ENCODE assay signal across 8 mouse cellular contexts in the genomic region with DNA sequence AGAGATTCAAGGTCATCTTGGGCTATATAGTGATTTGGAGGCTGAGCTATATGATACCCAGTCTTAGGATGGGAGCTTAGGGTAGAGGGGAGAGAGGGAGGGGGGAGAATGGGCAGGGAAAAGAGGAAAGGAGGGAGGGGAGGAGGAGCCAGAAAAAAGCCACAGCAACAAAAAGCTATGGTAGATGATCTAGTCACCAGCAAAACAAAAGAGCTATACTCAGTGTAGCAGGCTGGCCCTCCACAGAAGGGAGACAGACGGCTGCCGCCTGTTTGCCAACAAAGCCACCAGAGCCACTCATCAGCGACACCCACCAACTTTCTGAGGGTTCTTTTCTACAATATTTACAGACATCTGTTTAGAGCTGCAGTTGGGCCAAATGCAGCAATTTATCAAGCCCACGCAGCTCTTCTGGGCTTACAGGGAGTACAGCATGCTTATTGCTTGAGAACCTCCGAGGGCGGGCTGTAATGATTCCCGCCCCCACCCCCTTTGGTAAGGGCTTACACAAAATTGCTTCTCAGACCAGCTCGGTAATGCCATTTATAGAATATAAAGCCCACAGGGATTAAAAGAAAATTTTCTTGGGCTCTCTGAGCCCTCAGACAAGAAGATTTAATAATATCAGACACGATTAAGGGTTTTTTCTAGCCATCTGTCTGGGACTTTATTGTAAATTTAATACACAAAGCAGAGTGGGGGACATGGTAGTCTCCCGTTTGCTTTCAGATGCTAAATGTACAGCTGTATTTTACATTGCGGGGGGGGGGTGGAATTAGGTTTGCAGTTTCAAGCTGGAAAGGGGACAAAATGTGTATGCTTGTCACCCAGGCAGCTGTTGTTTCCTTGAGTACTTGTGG.
DNase-seq lines count a peak whose midpoint lies in the region; ATAC-seq lines count a peak whose summit lies in the region.

No protein-coding gene starts in this region.

- 0 out of 2 replicates have a peak, but pooled peaks cover 7% of the 10 kb centered on the region for H3K4me1 ChIP-seq in kidney, embryonic 16.5 days (ENCODE audit: insufficient read depth, low read length)

- intact Hi-C loops in left cerebral cortex, postnatal 25 days (cut with DNase I): loop anchor here (10.0 kb wide), 1 partner anchor 420 kb away; no protein-coding TSS in a partner anchor

- no peaks in the 10 kb centered on the region for H3K9me3 ChIP-seq in kidney, embryonic 16.5 days (ENCODE audit: low read length)

- H3K27me3 ChIP-seq in kidney, embryonic 16.5 days (ENCODE audit: insufficient read depth, low read length): no peaks in the 10 kb centered on the region

- H3K4me3 ChIP-seq in kidney, embryonic 16.5 days (ENCODE audit: low read length): no peak overlapping the region

- no peak overlapping the region for H3K9ac ChIP-seq in kidney, embryonic 16.5 days (replicated peaks; ENCODE audit: low read length)

- H3K36me3 ChIP-seq in kidney, embryonic 16.5 days (ENCODE audit: insufficient read depth, low read length): no peaks in the 10 kb centered on the region

- no peak for ATAC-seq in kidney, embryonic 16.5 days (ENCODE audit: low FRiP score, low TSS enrichment)

- WGBS in kidney, embryonic 16.5 days: 43% methylated on average over 11 of the region's 11 CpGs

- peak; percentile 25 for DNase-seq in Muller cell, postnatal 12 days (ENCODE audit: inconsistent ontology term)
- peak; percentile 82 to 89 for DNase-seq in cerebellum, postnatal 10 days
- DNase-seq in frontal cortex, postnatal 36 days (ENCODE audit: low spot score in 2 of 2): peak; percentile 65 to 83
- peak; percentile 67 to 90 for DNase-seq in left cerebral cortex, postnatal 25 days (ENCODE audit: low spot score in 2 of 2)
- DNase-seq in right cerebral cortex, postnatal 10 days (ENCODE audit: low spot score in 2 of 2): peak; percentile 81 to 90
- DNase-seq in urinary bladder, adult 18-20 months (ENCODE audit: low spot score in 2 of 2): no peak
- DNase-seq in thymus, postnatal 10 days (ENCODE audit: low spot score in 2 of 2): no peak

- no peak overlapping the region for H3K4me2 ChIP-seq in kidney, embryonic 16.5 days (replicated peaks; ENCODE audit: low read depth, low read length)

- H3K27ac ChIP-seq in kidney, embryonic 16.5 days (ENCODE audit: low read length): no peak overlapping the region

Comparison
In these comparisons a context has a peak if more than half of its experiments do, and no peak if none do; other contexts are left out.
1. DNase-seq: peak in Muller cell, postnatal 12 days (single experiment), cerebellum, postnatal 10 days (2 of 2), frontal cortex, postnatal 36 days (2 of 2), left cerebral cortex, postnatal 25 days (2 of 2) and right cerebral cortex, postnatal 10 days (2 of 2); none in urinary bladder, adult 18-20 months (0 of 2) and thymus, postnatal 10 days (0 of 2).